Mouse (Mus musculus) WW6 (cell line): Measurements from ENCODE around the gene Depdc1a.
"Not testable (repeated sequence)": the region's sequence is repeated elsewhere in the genome, so short reads cannot be mapped to it uniquely, and the experiment has no call there.

Experiments used
- DNase-seq: peaks from one replicate; pipeline ENCODE4 v3.0.0-alpha.2; 2013; ENCODE audit warnings: low read depth, low spot score

The Depdc1a gene

DNA sequence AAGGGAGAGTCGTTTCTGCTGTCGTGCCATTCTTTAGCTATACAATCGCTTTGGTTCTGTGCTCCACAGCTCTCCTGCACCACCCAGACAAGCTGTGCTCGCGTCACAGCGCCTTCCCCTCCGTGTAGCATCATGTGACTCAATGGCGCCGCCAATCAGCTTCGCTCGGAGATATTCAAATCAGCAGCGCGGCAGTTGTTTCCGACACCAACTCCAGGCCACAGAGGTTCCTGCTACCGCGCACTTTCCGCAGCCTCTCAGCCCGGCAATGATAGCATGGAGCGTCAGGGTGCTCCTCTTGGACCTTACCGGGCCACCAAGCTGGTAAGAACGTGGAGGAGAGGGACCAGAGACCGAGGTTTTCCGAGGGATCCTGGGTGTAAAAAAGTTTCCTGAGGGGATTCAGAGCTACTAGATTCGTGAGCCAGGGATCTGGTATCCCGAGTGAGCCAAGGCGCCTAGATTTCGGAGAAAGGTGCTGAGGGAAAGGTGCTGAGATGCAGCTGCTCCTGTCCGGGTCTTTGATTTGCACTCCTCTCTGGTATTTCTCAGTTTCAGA lies at the start of gene Depdc1a:
Gene Depdc1a, plus strand, starts transcription at position 191 of the 559 bp plus-strand sequence.
- DNase-seq: peak; percentile 80

DNA sequence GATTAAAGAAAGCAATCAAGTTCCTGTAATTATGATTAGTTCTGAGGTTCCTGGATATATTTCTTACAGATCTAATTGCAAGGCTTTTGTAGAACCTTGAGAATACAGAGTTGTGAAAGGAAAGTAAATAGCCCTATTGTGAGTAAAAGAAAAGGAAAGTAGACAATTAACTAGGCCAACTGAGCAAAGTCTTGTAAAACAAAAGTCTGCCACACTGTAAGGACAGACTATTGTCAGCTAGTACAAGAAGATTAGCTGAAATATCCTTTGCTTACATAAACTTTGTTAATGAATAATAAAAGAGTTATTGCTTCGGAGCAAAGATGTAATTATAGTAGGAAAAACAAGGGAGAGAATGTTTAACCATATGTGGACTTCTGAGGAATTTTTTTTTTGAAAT lies 25.2 kb upstream of the Depdc1a start:
- no peak for DNase-seq

DNA sequence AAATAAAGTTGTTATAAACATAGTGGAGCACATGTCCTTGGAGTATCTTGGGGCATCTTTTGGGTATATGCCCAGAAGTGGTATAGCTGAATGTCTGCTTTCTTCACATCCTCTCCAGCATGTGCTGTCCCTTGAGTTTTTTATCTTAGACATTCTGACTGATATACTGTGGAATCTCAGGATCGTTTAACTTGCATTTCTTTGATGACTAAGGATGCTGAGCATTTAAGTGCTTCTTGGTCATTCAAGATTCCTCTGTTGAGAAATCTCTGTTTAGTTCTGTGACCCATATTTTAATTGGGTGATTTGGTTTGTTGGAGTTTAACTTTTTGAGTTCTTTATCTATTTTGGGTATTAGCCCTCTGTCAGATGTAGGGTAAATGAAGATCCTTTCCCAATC lies 19.8 kb upstream of the Depdc1a start:
- DNase-seq: no peak

DNA sequence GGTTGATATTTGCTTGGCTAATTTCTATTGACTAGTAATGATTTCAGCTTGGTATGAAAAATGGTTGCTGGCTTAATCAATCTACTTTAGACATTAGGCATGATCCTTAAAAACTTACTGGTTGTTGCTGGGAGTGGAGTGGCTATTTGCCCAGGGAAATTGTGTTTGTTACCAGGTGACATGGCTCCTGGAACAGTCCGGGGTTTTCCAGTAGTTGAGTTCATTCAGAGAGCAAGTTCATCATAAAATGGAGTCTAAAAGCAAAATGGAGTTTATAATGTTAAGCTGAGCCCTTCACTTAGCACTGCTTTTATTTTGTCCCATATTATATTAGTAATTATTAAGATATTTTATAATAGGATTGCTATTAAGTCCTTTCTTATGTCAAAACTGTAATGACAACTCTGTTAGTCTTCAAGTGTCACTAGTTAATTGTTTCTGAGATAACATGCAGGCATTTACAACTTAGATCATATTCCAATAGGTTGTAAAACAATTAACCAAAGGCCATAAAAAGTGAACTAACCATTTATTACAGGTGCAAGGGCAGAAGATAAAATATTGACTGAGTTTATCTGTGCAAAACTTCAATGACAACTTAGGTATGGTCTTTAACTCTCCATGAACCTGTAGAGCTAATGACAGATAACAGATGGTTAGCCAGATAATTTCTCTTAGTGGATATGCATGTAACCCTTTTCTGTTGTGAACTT lies 17.8 kb upstream of the Depdc1a start:
- DNase-seq: no peak

DNA sequence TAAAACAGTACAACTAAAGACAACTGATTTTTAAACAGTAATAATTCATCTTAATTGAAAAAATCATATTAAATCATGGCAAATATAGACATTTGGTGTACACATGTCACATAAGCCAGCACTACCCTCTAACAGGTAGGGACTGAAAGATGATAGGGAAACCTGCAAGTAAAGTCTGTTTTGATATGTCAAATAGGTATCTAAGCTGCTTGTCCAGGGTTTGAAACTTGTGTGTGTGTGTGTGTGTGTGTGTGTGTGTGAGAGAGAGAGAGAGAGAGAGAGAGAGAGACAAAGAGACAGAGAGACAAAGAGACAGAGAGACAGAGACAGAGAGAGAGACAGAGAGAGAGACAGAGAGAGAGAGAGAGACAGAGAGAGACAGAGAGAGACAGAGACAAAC lies 524 bp upstream of the Depdc1a start:
- not testable (repeated sequence) for DNase-seq

DNA sequence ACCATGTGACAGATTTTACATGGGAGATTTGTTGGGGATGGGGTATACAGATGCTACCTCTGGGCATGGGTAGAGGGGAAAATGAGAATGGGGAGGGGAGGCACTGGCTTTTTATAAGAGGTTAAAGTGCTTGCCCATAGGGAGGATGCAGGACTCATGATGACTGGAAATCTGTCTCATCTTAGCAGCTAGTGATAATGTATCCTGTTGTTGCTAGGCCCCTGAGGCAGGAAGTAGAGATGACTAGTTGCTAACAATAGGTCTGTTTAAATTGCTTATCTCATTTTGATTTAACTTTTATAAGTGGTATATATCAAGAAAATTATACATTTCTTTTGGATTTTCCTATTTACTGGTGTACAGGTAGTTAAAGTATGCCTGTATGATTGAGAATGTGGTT lies 13.7 kb downstream of the Depdc1a start:
- no peak for DNase-seq

DNA sequence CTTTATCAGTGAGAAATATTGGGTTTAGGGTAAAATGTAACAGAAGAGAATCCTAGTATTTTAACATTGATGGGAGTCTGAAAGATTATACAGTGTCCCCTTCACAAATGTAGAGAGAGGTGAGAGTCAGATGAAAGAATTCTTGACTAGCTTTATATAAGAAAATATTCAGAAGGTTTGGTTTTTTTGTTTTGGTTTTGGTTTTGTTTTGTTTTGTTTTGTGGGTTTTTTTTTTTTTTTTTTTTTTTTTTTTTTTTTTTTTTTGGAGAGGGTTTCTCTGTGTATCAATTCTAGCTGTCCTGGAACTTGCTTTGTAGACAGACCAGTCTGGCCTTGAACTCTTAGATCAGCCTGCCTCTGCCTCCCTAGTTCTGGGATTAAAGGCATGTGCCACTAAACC lies 33.3 kb downstream of the Depdc1a start:
- no peak for DNase-seq

DNA sequence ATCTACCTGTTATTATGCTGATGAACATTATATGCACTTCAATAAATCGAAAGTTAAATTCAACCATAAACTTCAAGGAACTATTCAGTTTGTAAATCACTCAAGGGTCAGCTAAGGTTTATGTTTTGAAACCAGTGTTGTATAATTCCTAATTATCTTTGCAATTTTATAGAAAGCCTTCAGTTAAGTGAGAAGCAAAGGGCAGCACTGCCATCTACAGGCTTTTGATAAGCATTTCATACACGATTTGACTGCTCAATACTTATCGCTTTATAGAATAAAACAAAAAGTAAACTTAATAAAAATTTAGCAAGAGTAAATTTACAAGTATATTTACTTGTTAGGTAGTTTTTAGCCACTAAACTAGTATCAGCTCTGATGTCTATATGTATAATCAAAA lies 53.1 kb downstream of the Depdc1a start:
- DNase-seq: no peak

DNA sequence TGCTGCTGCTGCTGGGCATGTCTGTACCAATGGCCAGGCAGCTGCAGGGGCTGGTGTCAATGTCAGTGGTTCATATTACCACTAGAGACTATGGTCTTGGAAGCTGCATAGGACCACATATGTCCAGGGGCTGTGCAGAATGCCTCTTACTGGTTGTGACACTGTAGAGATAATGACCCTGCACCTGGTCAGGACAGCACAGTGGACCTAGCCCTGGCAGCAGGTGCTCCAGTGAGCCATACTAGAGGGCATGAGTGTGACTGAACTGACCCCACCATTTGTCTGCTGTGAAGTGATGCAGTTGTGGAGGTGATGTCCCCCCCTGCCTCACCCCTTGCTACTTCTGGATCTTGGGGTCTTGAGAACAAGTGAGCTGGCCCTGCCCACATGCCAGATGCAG lies 55.0 kb downstream of the Depdc1a start:
- DNase-seq: no peak
